Mouse (Mus musculus) MEL (cell line): ENCODE measurements around the gene Sgcd. TPM values are rescaled to one million over a fixed set of nuclear protein-coding genes. Genes with fewer than 3 reads are reported as not detected.

ENCODE experiments used
- DNase-seq: peaks from one replicate; pipeline ENCODE4 v3.0.0; 2011; ENCODE audit warnings: low read depth, low spot score
- H3K27ac ChIP-seq: 2 replicates; pipeline ENCODE4 v1.5.1; 2012; ENCODE audit warnings: low read depth, mild to moderate bottlenecking, control low read depth, low read length, moderate library complexity; ENCODE audit not compliant: control insufficient read depth
- H3K27me3 ChIP-seq, 2 experiments: fragments of 150-350 bp in 1 of 2; sonication (generic) in 1 of 2; 2 replicates each; pipeline ENCODE4 v1.6.1; 2012; ENCODE audit warnings: low read length in 2 of 2, mild to moderate bottlenecking in 2 of 2, improper control_type of control experiment in 1 of 2, moderate library complexity in 1 of 2; ENCODE audit not compliant: insufficient read depth in 2 of 2, control insufficient read depth in 1 of 2
- H3K36me3 ChIP-seq, 2 experiments: 2 replicates each; pipeline ENCODE4 v1.6.1; 2012 to 2014; ENCODE audit warnings: low read length in 2 of 2, improper control_type of control experiment in 1 of 2, inconsistent platforms in 1 of 2, mild to moderate bottlenecking in 1 of 2; ENCODE audit not compliant: insufficient read depth in 2 of 2, control insufficient read depth in 1 of 2
- H3K4me1 ChIP-seq, 2 experiments: fragments of 150-350 bp in 1 of 2; sonication (generic) in 1 of 2; 2 replicates each; pipeline ENCODE4 v1.6.1; 2012; ENCODE audit warnings: low read length in 2 of 2, improper control_type of control experiment in 1 of 2, mild to moderate bottlenecking in 1 of 2; ENCODE audit not compliant: insufficient read depth in 2 of 2, control insufficient read depth in 1 of 2
- H3K4me3 ChIP-seq, 2 experiments: fragments of 150-350 bp in 1 of 2; sonication (generic) in 1 of 2; 2 replicates each; pipeline ENCODE4 v1.5.1; 2012; ENCODE audit warnings: low read depth in 2 of 2, low read length in 2 of 2, mild to moderate bottlenecking in 2 of 2, moderate library complexity in 2 of 2, control low read depth in 1 of 2, improper control_type of control experiment in 1 of 2; ENCODE audit not compliant: control insufficient read depth in 1 of 2, insufficient read depth in 1 of 2
- H3K79me2 ChIP-seq: 2 replicates; pipeline ENCODE4 v1.6.1; 2012; ENCODE audit warnings: mild to moderate bottlenecking, low read length, moderate library complexity; ENCODE audit not compliant: control insufficient read depth, poor library complexity, insufficient read depth
- H3K9ac ChIP-seq: 2 replicates; pipeline ENCODE4 v1.6.1; 2012; ENCODE audit warnings: low read depth, mild to moderate bottlenecking, control low read depth, low read length, moderate library complexity; ENCODE audit not compliant: control insufficient read depth, poor library complexity, severe bottlenecking
- H3K9me3 ChIP-seq: fragments of 150-350 bp; sonication (generic); replicated peaks from 2 replicates; pipeline ENCODE4 v1.6.1; 2012; ENCODE audit warnings: mild to moderate bottlenecking, low read length, improper control_type of control experiment, moderate library complexity; ENCODE audit not compliant: insufficient read depth
- BHLHE40 ChIP-seq: IDR thresholded peaks from 2 replicates; pipeline ENCODE4 v1.6.1; 2012; ENCODE audit warnings: low read depth, mild to moderate bottlenecking, inconsistent platforms, low read length, improper control_type of control experiment, borderline replicate concordance
- CHD1 ChIP-seq: IDR thresholded peaks from 2 replicates; pipeline ENCODE4 v1.6.1; 2012; ENCODE audit warnings: low read depth, mild to moderate bottlenecking, inconsistent platforms, low read length, improper control_type of control experiment
- CHD2 ChIP-seq: IDR thresholded peaks from 2 replicates; pipeline ENCODE4 v1.6.1; 2011; ENCODE audit warnings: low read length, improper control_type of control experiment
- CTCF ChIP-seq, 3 experiments: IDR thresholded peaks in 2 of 3; conservative IDR thresholded peaks in 1 of 3; 2 replicates each; pipeline ENCODE4 v1.5.1; 2011 to 2012; ENCODE audit warnings: low read length in 3 of 3, low read depth in 2 of 3, mild to moderate bottlenecking in 2 of 3, improper control_type of control experiment in 1 of 3, inconsistent platforms in 1 of 3, mixed read lengths in 1 of 3, moderate library complexity in 1 of 3; ENCODE audit not compliant: control insufficient read depth in 1 of 3, insufficient read depth in 1 of 3, poor library complexity in 1 of 3, severe bottlenecking in 1 of 3
- E2F4 ChIP-seq: IDR thresholded peaks from 2 replicates; pipeline ENCODE4 v1.6.1; 2011; ENCODE audit warnings: low read depth, low read length, improper control_type of control experiment, borderline replicate concordance
- ELF1 ChIP-seq: IDR thresholded peaks from 2 replicates; pipeline ENCODE4 v1.6.1; 2014; ENCODE audit warnings: low read depth, mild to moderate bottlenecking, inconsistent platforms, low read length, improper control_type of control experiment, moderate library complexity
- EP300 ChIP-seq, 2 experiments: IDR thresholded peaks; 2 replicates each; pipeline ENCODE4 v1.6.1; 2011; ENCODE audit warnings: improper control_type of control experiment in 2 of 2, low read length in 2 of 2, low read depth in 1 of 2, mild to moderate bottlenecking in 1 of 2
- HCFC1 ChIP-seq: IDR thresholded peaks from 2 replicates; pipeline ENCODE4 v1.6.1; 2012; ENCODE audit warnings: low read depth, mild to moderate bottlenecking, inconsistent platforms, low read length, improper control_type of control experiment, moderate library complexity
- JUND ChIP-seq: IDR thresholded peaks from 2 replicates; pipeline ENCODE4 v1.6.1; 2011; ENCODE audit warnings: low read depth, mild to moderate bottlenecking, improper control_type of control experiment, low read length
- KAT2A ChIP-seq: conservative IDR thresholded peaks from 2 replicates; pipeline ENCODE4 v1.6.1; 2012; ENCODE audit warnings: low read depth, low read length, improper control_type of control experiment, inconsistent platforms
- MAFK ChIP-seq: IDR thresholded peaks from 2 replicates; pipeline ENCODE4 v1.6.1; 2011; ENCODE audit warnings: low read depth, mild to moderate bottlenecking, low read length, improper control_type of control experiment, borderline replicate concordance
- MAX ChIP-seq: IDR thresholded peaks from 2 replicates; pipeline ENCODE4 v1.6.1; 2011; ENCODE audit warnings: low read length, improper control_type of control experiment
- MEF2A ChIP-seq: IDR thresholded peaks from 2 replicates; pipeline ENCODE4 v1.6.1; 2014; ENCODE audit warnings: low read depth, mild to moderate bottlenecking, inconsistent platforms, low read length, improper control_type of control experiment; ENCODE audit not compliant: poor library complexity, insufficient replicate concordance, severe bottlenecking; ENCODE audit errors: extremely low read depth
- MXI1 ChIP-seq: IDR thresholded peaks from 2 replicates; pipeline ENCODE4 v1.6.1; 2011; ENCODE audit warnings: mild to moderate bottlenecking, low read depth, low read length, improper control_type of control experiment
- MYB ChIP-seq: IDR thresholded peaks from 2 replicates; pipeline ENCODE4 v1.6.1; 2011; ENCODE audit warnings: mild to moderate bottlenecking, low read depth, low read length, improper control_type of control experiment
- MYC ChIP-seq: IDR thresholded peaks from 2 replicates; pipeline ENCODE4 v1.6.1; 2011; ENCODE audit warnings: low read depth, mild to moderate bottlenecking, low read length, improper control_type of control experiment, moderate library complexity
- NRF1 ChIP-seq: IDR thresholded peaks from 2 replicates; pipeline ENCODE4 v1.6.1; 2014; ENCODE audit warnings: low read depth, mild to moderate bottlenecking, inconsistent platforms, low read length, improper control_type of control experiment, moderate library complexity; ENCODE audit not compliant: poor library complexity, insufficient read depth, severe bottlenecking
- POLR2A ChIP-seq, 2 experiments: IDR thresholded peaks; 2 replicates each; pipeline ENCODE4 v1.6.1; 2011 to 2012; ENCODE audit warnings: low read length in 2 of 2, mild to moderate bottlenecking in 2 of 2, control low read depth in 1 of 2, improper control_type of control experiment in 1 of 2, low read depth in 1 of 2, moderate library complexity in 1 of 2; ENCODE audit not compliant: control insufficient read depth in 1 of 2, insufficient read depth in 1 of 2, poor library complexity in 1 of 2
- POLR2AphosphoS2 ChIP-seq: IDR thresholded peaks from 2 replicates; pipeline ENCODE4 v1.6.1; 2011; ENCODE audit warnings: low read length, improper control_type of control experiment
- POLR2AphosphoS5 ChIP-seq: IDR thresholded peaks from 2 replicates; pipeline ENCODE4 v1.6.1; 2012; ENCODE audit warnings: low read depth, borderline replicate concordance, mild to moderate bottlenecking, inconsistent platforms, low read length, moderate library complexity, mixed read lengths
- TBP ChIP-seq: IDR thresholded peaks from 2 replicates; pipeline ENCODE4 v1.8.0; 2011; ENCODE audit warnings: low read depth, low read length, improper control_type of control experiment
- TCF12 ChIP-seq: IDR thresholded peaks from 2 replicates; pipeline ENCODE4 v1.6.1; 2014; ENCODE audit warnings: low read depth, mild to moderate bottlenecking, inconsistent platforms, low read length, improper control_type of control experiment, moderate library complexity
- USF1 ChIP-seq: IDR thresholded peaks from 2 replicates; pipeline ENCODE4 v1.6.1; 2014; ENCODE audit warnings: low read depth, mild to moderate bottlenecking, inconsistent platforms, low read length, improper control_type of control experiment, moderate library complexity
- USF2 ChIP-seq, 2 experiments: IDR thresholded peaks; 2 replicates each; pipeline ENCODE4 v1.6.1; 2011 to 2012; ENCODE audit warnings: improper control_type of control experiment in 2 of 2, low read length in 2 of 2, borderline replicate concordance in 1 of 2, inconsistent platforms in 1 of 2, low read depth in 1 of 2, mild to moderate bottlenecking in 1 of 2; ENCODE audit not compliant: insufficient read depth in 1 of 2
- ZC3H11A ChIP-seq: IDR thresholded peaks from 2 replicates; pipeline ENCODE4 v1.6.1; 2012; ENCODE audit warnings: low read depth, mild to moderate bottlenecking, inconsistent platforms, low read length, improper control_type of control experiment
- polyA plus RNA-seq, 2 experiments: library from polyadenylated mRNA; stranded (reverse) in 1 of 2; unstranded in 1 of 2; fragments of >175 nt in 1 of 2; fragments of >200 nt in 1 of 2; gene quantifications; 2 replicates each; pipeline versions ENCODE4 v1.2.1 to v1.2.4; 2012; ENCODE audit warnings: low replicate concordance in 2 of 2, low read depth in 1 of 2; ENCODE audit not compliant: insufficient read length in 2 of 2, insufficient read depth in 1 of 2, missing spikeins in 1 of 2
- total RNA-seq: library from RNA; depleted of rRNA; stranded (reverse); fragments of 300-350 nt; gene quantifications from 2 replicates; pipeline ENCODE4 v1.2.3, GENCODE M21; 2012

Sgcd gene
- total and polyA plus RNA-seq, 3 experiments: not detected

- Histone ChIP-seq H3K27me3 (no peaks in the 10 kb centered on the region), H3K79me2 (no peaks in the 10 kb centered on the region), H3K27ac (no peak overlapping the region), H3K9me3 (no peaks in the 10 kb centered on the region), H3K9ac (no peak overlapping the region), H3K4me1 (no peaks in the 10 kb centered on the region), H3K36me3 (no peaks in the 10 kb centered on the region), H3K4me3 (no peak overlapping the region)
- DNase-seq: no peak
- no peak for TF ChIP-seq MYB
These were observed 895.4 kb downstream of the Sgcd start for GRCm38 (mm10) chr11:47093296-47093912.

GRCm38 (mm10) chr11:47082517-47082916 lies 906.3 kb downstream of the Sgcd start:
- Histone ChIP-seq H3K27ac (no peak overlapping the region), H3K9me3 (no peaks in the 10 kb centered on the region), H3K9ac (no peak overlapping the region), H3K4me1 (no peaks in the 10 kb centered on the region), H3K36me3 (no peaks in the 10 kb centered on the region), H3K79me2 (no peaks in the 10 kb centered on the region), H3K27me3 (no peaks in the 10 kb centered on the region), H3K4me3 (no peak overlapping the region)
- TF ChIP-seq TBP: no peak
- no peak for TF ChIP-seq KAT2A
- TF ChIP-seq POLR2AphosphoS5: no peak
- no peak for TF ChIP-seq MEF2A
- TF ChIP-seq ZC3H11A: no peak
- TF ChIP-seq BHLHE40: no peak
- no peak for TF ChIP-seq MAX
- TF ChIP-seq MXI1: no peak
- no peak for TF ChIP-seq NRF1
- TF ChIP-seq ELF1: no peak
- TF ChIP-seq CHD1: no peak
- TF ChIP-seq TCF12: no peak
- no peak for TF ChIP-seq CTCF (IDR thresholded peaks at IDR 0.05 in 2 of 3, conservative IDR thresholded peaks at IDR 0.05 in 1 of 3; ENCODE audit: control insufficient read depth in 1 of 3, insufficient read depth in 1 of 3, low read depth in 2 of 3, low read length in 3 of 3, poor library complexity in 1 of 3, severe bottlenecking in 1 of 3)
- no peak for TF ChIP-seq JUND
- no peak for DNase-seq

GRCm38 (mm10) chr11:47073538-47073937 lies 915.2 kb downstream of the Sgcd start:
- Histone ChIP-seq H3K27me3 (no peaks in the 10 kb centered on the region), H3K79me2 (no peaks in the 10 kb centered on the region), H3K36me3 (no peaks in the 10 kb centered on the region), H3K4me3 (no peak overlapping the region), H3K27ac (no peak overlapping the region), H3K9ac (no peak overlapping the region), H3K4me1 (no peaks in the 10 kb centered on the region), H3K9me3 (no peaks in the 10 kb centered on the region)
- DNase-seq: no peak
- TF ChIP-seq MYB: no peak
- no peak for TF ChIP-seq HCFC1
- TF ChIP-seq MYC: no peak
- TF ChIP-seq USF2 (IDR thresholded peaks at IDR 0.05; ENCODE audit: borderline replicate concordance in 1 of 2, insufficient read depth in 1 of 2, low read depth in 1 of 2, low read length in 2 of 2): no peak
- no peak for TF ChIP-seq CTCF (IDR thresholded peaks at IDR 0.05 in 2 of 3, conservative IDR thresholded peaks at IDR 0.05 in 1 of 3; ENCODE audit: control insufficient read depth in 1 of 3, insufficient read depth in 1 of 3, low read depth in 2 of 3, low read length in 3 of 3, poor library complexity in 1 of 3, severe bottlenecking in 1 of 3)
- no peak for TF ChIP-seq E2F4
- no peak for TF ChIP-seq POLR2AphosphoS2
- TF ChIP-seq NRF1: no peak
- TF ChIP-seq ELF1: no peak
- TF ChIP-seq CHD2: no peak
- TF ChIP-seq CHD1: no peak
- TF ChIP-seq EP300 (IDR thresholded peaks at IDR 0.05; ENCODE audit: low read depth in 1 of 2, low read length in 2 of 2): no peak
- no peak for TF ChIP-seq POLR2A (IDR thresholded peaks at IDR 0.05; ENCODE audit: control insufficient read depth in 1 of 2, insufficient read depth in 1 of 2, low read depth in 1 of 2, low read length in 2 of 2, poor library complexity in 1 of 2)
- no peak for TF ChIP-seq MAFK
- no peak for TF ChIP-seq USF1
